Mouse (Mus musculus) MEL (cell line): ENCODE results near the gene Ctrc.

Experiments used
- CTCF ChIP-seq, 3 experiments: IDR thresholded peaks in 2 of 3; conservative IDR thresholded peaks in 1 of 3; 2 replicates each; pipeline ENCODE4 v1.5.1; 2011 to 2012; ENCODE audit warnings: low read length in 3 of 3, low read depth in 2 of 3, mild to moderate bottlenecking in 2 of 3, improper control_type of control experiment in 1 of 3, inconsistent platforms in 1 of 3, mixed read lengths in 1 of 3, moderate library complexity in 1 of 3; ENCODE audit not compliant: control insufficient read depth in 1 of 3, insufficient read depth in 1 of 3, poor library complexity in 1 of 3, severe bottlenecking in 1 of 3
- ELF1 ChIP-seq: IDR thresholded peaks from 2 replicates; pipeline ENCODE4 v1.6.1; 2014; ENCODE audit warnings: low read depth, mild to moderate bottlenecking, inconsistent platforms, low read length, improper control_type of control experiment, moderate library complexity
- MAFK ChIP-seq: IDR thresholded peaks from 2 replicates; pipeline ENCODE4 v1.6.1; 2011; ENCODE audit warnings: low read depth, mild to moderate bottlenecking, low read length, improper control_type of control experiment, borderline replicate concordance
- MEF2A ChIP-seq: IDR thresholded peaks from 2 replicates; pipeline ENCODE4 v1.6.1; 2014; ENCODE audit warnings: low read depth, mild to moderate bottlenecking, inconsistent platforms, low read length, improper control_type of control experiment; ENCODE audit not compliant: poor library complexity, insufficient replicate concordance, severe bottlenecking; ENCODE audit errors: extremely low read depth
- MXI1 ChIP-seq: IDR thresholded peaks from 2 replicates; pipeline ENCODE4 v1.6.1; 2011; ENCODE audit warnings: mild to moderate bottlenecking, low read depth, low read length, improper control_type of control experiment
- NELFE ChIP-seq: IDR thresholded peaks from 2 replicates; pipeline ENCODE4 v1.6.1; 2011; ENCODE audit warnings: low read depth, low read length, improper control_type of control experiment
- NRF1 ChIP-seq: IDR thresholded peaks from 2 replicates; pipeline ENCODE4 v1.6.1; 2014; ENCODE audit warnings: low read depth, mild to moderate bottlenecking, inconsistent platforms, low read length, improper control_type of control experiment, moderate library complexity; ENCODE audit not compliant: poor library complexity, insufficient read depth, severe bottlenecking
- POLR2A ChIP-seq, 2 experiments: IDR thresholded peaks; 2 replicates each; pipeline ENCODE4 v1.6.1; 2011 to 2012; ENCODE audit warnings: low read length in 2 of 2, mild to moderate bottlenecking in 2 of 2, control low read depth in 1 of 2, improper control_type of control experiment in 1 of 2, low read depth in 1 of 2, moderate library complexity in 1 of 2; ENCODE audit not compliant: control insufficient read depth in 1 of 2, insufficient read depth in 1 of 2, poor library complexity in 1 of 2
- TAL1 ChIP-seq: IDR thresholded peaks from 2 replicates; pipeline ENCODE4 v1.6.1; 2012; ENCODE audit warnings: mild to moderate bottlenecking, inconsistent platforms, low read length, moderate library complexity, mixed read lengths
- ZC3H11A ChIP-seq: IDR thresholded peaks from 2 replicates; pipeline ENCODE4 v1.6.1; 2012; ENCODE audit warnings: low read depth, mild to moderate bottlenecking, inconsistent platforms, low read length, improper control_type of control experiment
- ZMIZ1 ChIP-seq: IDR thresholded peaks from 2 replicates; pipeline ENCODE4 v1.6.1; 2012; ENCODE audit warnings: low read depth, mild to moderate bottlenecking, inconsistent platforms, low read length, improper control_type of control experiment, moderate library complexity
- ZNF384 ChIP-seq: IDR thresholded peaks from 2 replicates; pipeline ENCODE4 v1.6.1; 2012; ENCODE audit warnings: low read depth, mild to moderate bottlenecking, inconsistent platforms, low read length, improper control_type of control experiment

GRCm38 (mm10) chr4:141826060-141826459, 20.1 kb downstream of the Ctrc start, which contains the start of gene Cela2a:
- no peak for TF ChIP-seq POLR2A (IDR thresholded peaks at IDR 0.05; ENCODE audit: control insufficient read depth in 1 of 2, insufficient read depth in 1 of 2, low read depth in 1 of 2, low read length in 2 of 2, poor library complexity in 1 of 2)
- TF ChIP-seq ZNF384: no peak
- TF ChIP-seq CTCF (IDR thresholded peaks at IDR 0.05 in 2 of 3, conservative IDR thresholded peaks at IDR 0.05 in 1 of 3; ENCODE audit: control insufficient read depth in 1 of 3, insufficient read depth in 1 of 3, low read depth in 2 of 3, low read length in 3 of 3, poor library complexity in 1 of 3, severe bottlenecking in 1 of 3): no peak
- no peak for TF ChIP-seq ELF1
- TF ChIP-seq ZMIZ1: no peak
- TF ChIP-seq NELFE: no peak
- no peak for TF ChIP-seq MXI1
- TF ChIP-seq NRF1: no peak
- TF ChIP-seq MEF2A: no peak
- no peak for TF ChIP-seq TAL1
- no peak for TF ChIP-seq MAFK
- TF ChIP-seq ZC3H11A: no peak
